Mouse (Mus musculus) liver, adult 2 months (tissue): ENCODE measurements around the gene Gabrd. TPM values are rescaled to one million over a fixed set of nuclear protein-coding genes. Genes with fewer than 3 reads are reported as not detected.
A peak's percentile ranks its signal among the peaks of the same experiment; 100 is the strongest.

Experiments used
- DNase-seq: peaks from one replicate; pipeline ENCODE4 v3.0.0-alpha.2; 2011; ENCODE audit warnings: low read depth, low spot score; ENCODE audit errors: extremely low read depth
- H3K27ac ChIP-seq: fragments of 200-500 bp; replicated peaks from 2 replicates; pipeline ENCODE4 v1.5.1; 2012; ENCODE audit warnings: low read depth, mild to moderate bottlenecking, control low read depth, inconsistent platforms, low read length; ENCODE audit not compliant: insufficient read depth
- H3K27me3 ChIP-seq: fragments of 200-500 bp; 2 replicates; pipeline ENCODE4 v1.6.1; 2012; ENCODE audit warnings: mild to moderate bottlenecking, moderate library complexity, low read length, inconsistent platforms; ENCODE audit not compliant: control insufficient read depth, insufficient read depth
- H3K36me3 ChIP-seq: fragments of 200-500 bp; 2 replicates; pipeline ENCODE4 v1.6.1; 2012; ENCODE audit warnings: low read length, inconsistent platforms; ENCODE audit not compliant: control insufficient read depth, insufficient read depth
- H3K4me1 ChIP-seq: fragments of 200-500 bp; 2 replicates; pipeline ENCODE4 v1.6.1; 2011; ENCODE audit warnings: low read length; ENCODE audit not compliant: control insufficient read depth, insufficient read depth
- H3K4me3 ChIP-seq: fragments of 200-500 bp; 2 replicates; pipeline ENCODE4 v1.5.1; 2011; ENCODE audit warnings: low read depth, mild to moderate bottlenecking, control low read depth, low read length, moderate library complexity; ENCODE audit not compliant: insufficient read depth
- H3K79me2 ChIP-seq: fragments of 200-500 bp; 2 replicates; pipeline ENCODE4 v1.6.1; 2012; ENCODE audit warnings: inconsistent platforms, mild to moderate bottlenecking, low read length, moderate library complexity; ENCODE audit not compliant: control insufficient read depth, insufficient read depth
- H3K9ac ChIP-seq: fragments of 200-500 bp; 2 replicates; pipeline ENCODE4 v1.6.1; 2012; ENCODE audit warnings: low read depth, mild to moderate bottlenecking, control low read depth, inconsistent platforms, low read length
- CTCF ChIP-seq: fragments of 200-500 bp; IDR thresholded peaks from 2 replicates; pipeline ENCODE4 v1.5.1; 2011; ENCODE audit warnings: low read depth, low read length, control low read depth
- POLR2A ChIP-seq: fragments of 200-500 bp; IDR thresholded peaks from 2 replicates; pipeline ENCODE4 v1.6.1; 2011; ENCODE audit warnings: low read length, control low read depth; ENCODE audit not compliant: insufficient read depth; ENCODE audit errors: extremely low read depth
- WGBS: fragments of 180-500 bp; shearing (Covaris S2); methylation state at CpG from one replicate; pipeline ENCODE4 v1.1.7; 2018; 5-methylcytosine and 5-hydroxymethylcytosine counted together
- polyA plus RNA-seq: library from polyadenylated mRNA; depleted of rRNA; stranded (reverse); fragments of >200 nt; gene quantifications from 2 replicates; pipeline ENCODE4 v1.2.3, GENCODE M21; 2012; rRNA removed
- total RNA-seq: library from RNA; depleted of rRNA; stranded (reverse); fragments of >200 nt; gene quantifications from 2 replicates; pipeline ENCODE4 v1.2.3, GENCODE M21; 2014; rRNA removed

The Gabrd gene
- total and polyA plus RNA-seq, 2 experiments: under 0.01 to 0.11 TPM

DNA sequence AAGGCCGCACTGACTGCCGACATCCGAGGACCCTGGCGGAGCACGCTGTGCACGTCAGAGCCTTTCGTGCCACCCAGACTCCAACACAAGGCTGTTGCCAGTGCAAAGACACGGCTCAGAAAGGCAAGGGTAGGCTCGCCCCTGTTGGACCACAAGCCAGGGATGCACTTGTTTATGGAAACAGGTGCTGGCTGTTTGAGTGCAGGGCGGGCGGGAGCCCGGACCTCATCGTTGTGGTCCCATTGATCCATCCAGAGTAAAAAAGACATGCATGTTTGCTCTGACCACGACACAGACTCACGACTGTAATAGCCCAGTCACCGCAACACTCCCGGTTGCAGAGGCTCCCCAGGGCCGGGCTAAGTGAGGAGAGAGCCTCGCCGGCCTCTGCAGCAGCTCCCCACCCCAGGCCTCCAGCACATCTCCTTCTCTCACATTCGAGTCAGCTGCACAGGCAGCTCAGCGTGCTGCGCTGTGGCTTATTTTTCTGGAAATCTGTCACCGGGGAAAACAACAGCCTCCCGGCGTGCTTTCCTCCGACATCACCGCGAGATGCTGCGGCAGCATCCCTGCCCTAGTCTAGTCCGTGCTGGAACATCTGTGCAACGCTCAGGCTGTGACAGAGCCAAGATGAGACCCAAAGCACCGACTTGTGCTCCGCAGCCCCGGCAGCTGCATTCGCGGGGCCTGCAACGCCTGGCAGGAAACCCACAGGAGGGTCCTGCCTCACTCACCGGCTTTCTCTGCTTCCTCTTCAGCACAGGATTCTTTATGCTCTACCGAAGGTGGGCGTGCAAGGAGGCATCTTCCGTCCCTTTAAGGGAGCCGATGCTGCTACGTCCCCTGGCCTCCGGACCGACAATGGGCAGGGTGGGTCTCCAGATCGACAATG, 53.0 kb downstream of the Gabrd start:
- Histone ChIP-seq H3K4me1 (no peaks in the 10 kb centered on the region), H3K36me3 (no peaks in the 10 kb centered on the region), H3K4me3 (peak overlapping the region; percentile 37; the same call in 1 of the 2 replicates), H3K27ac (no peak overlapping the region), H3K79me2 (peaks cover 11% of the 10 kb centered on the region), H3K27me3 (no peaks in the 10 kb centered on the region), H3K9ac (no peak overlapping the region)
- DNase-seq: no peak
- 58% methylated on average over 47 of the region's 47 CpGs for WGBS
- TF ChIP-seq POLR2A: no peak

DNA sequence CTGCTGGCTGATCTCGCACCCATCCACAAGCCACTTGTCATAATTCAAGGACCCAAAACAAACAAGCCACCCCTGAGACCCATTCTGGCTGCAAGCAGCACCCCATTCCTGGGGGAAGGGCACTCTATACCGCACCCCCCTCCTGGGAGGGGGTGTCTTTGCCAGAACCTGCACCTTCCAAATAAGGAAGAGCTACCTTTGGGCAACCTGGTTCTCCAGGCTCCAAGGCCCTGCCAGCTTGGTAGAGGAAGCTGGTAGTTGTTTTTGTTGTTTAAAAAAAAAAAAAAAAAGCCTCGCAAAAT, 53.7 kb downstream of the Gabrd start:
- Histone ChIP-seq H3K9ac (no peak overlapping the region), H3K27ac (no peak overlapping the region), H3K4me1 (no peaks in the 10 kb centered on the region), H3K4me3 (no peak overlapping the region), H3K36me3 (no peaks in the 10 kb centered on the region), H3K79me2 (peaks cover 11% of the 10 kb centered on the region), H3K27me3 (no peaks in the 10 kb centered on the region)
- DNase-seq: no peak
- TF ChIP-seq POLR2A (no peak), CTCF (no peak)
- WGBS: 81% methylated on average over 3 of the region's 3 CpGs

DNA sequence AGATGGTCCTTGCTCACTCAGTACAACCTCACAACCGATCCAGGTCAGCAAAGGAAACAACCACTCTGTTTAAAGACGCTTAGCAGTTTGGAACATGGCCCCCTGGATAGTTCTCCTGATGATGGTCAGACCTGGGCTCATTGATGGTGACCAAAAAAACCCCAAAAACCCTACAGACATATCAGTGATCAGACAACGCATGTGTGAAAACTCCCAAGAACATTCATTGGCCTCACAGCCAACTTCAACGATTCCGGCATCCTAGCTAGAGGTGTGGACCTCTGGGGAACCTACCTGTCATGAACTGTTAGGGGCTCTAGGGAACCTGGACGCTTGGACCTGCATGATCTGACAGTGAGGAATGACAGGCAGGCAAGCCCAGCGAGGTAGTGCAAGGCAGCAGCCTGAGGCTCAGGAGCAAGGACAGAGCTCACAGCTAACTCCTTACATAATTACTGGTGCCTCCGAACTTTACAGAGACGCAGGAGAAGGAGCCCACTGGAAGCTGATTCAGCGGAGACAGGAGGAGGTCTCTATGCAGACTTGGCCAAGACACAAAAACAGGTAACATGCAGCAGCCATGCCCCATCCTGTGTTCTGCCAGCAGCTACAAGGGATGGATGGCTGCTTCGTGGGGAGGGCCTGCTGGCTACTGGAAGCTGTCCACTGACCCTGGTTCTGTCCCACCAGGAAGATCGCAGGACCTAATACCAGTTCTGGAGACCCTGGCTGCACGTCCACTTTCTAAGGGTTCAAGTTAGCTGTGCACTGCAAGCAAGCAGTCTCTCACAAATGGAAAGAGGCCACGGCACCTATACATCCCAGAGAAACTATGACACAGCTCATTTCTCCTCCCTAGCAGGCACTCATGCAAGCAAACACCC, 54.3 kb downstream of the Gabrd start:
- peaks cover 8% of the 10 kb centered on the region for H3K79me2 ChIP-seq
- no peak overlapping the region for H3K27ac ChIP-seq
- H3K9ac ChIP-seq: no peak overlapping the region
- 91% methylated on average over 14 of the region's 14 CpGs for WGBS
- H3K4me1 ChIP-seq: no peaks in the 10 kb centered on the region
- no peak for TF ChIP-seq POLR2A
- no peak for DNase-seq
- no peaks in the 10 kb centered on the region for H3K36me3 ChIP-seq
- no peaks in the 10 kb centered on the region for H3K27me3 ChIP-seq
- H3K4me3 ChIP-seq: no peak overlapping the region

DNA sequence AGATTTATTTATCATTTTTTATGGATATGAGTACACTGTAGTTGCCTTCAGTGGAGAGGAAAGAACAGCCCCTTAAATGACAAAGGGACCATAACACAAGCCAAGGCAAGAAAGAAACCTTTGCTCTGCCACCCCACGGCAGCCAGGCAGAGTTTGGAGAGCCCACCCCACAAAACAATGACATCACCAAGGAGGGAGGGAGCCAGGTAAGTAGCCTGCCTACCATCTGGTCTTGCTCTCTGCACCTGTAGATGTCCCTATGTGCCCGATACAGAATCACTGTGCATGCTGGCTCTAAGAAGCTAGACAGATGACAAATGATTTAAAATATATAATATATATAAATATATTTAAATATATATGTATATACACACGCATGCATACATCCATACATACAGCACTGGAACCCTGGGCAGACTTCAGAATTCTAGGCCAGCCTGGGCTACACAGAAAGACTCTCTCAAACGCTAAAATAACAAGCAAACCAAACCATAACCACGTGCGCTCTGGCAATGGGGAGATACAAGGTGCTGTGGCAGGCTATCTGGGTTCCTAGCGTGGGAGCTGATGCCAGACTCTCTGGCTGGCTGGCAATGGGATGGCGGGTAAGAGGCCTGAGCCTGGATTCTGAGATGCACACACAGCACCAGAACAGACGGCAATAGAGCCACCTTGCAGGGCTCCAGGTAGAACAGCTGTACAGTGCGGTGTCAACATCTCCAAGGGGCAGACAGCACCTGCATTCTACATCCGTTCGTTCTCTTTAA, 61.4 kb downstream of the Gabrd start:
- H3K4me1 ChIP-seq: no peaks in the 10 kb centered on the region
- TF ChIP-seq CTCF (no peak), POLR2A (no peak)
- no peaks in the 10 kb centered on the region for H3K27me3 ChIP-seq
- DNase-seq: no peak
- WGBS: 91% methylated on average over 12 of the region's 12 CpGs
- no peak overlapping the region for H3K4me3 ChIP-seq
- no peak overlapping the region for H3K27ac ChIP-seq
- no peak overlapping the region for H3K9ac ChIP-seq
- H3K36me3 ChIP-seq: no peaks in the 10 kb centered on the region
- H3K79me2 ChIP-seq: peaks cover 3% of the 10 kb centered on the region; the same call in 1 of the 2 replicates

Other genes starting within 250 kb of the Gabrd start
- 4.2 and 7.5 TPM in 2 replicates for gene Ski, start 175.5 kb downstream of the Gabrd start, total RNA-seq
- 19.3 and 19.5 TPM in 2 replicates for gene Ski, start 175.5 kb downstream of the Gabrd start, polyA plus RNA-seq
- 5.4 and 7.4 TPM in 2 replicates for gene Faap20, start 148.3 kb downstream of the Gabrd start, total RNA-seq
- 28.6 and 33.8 TPM in 2 replicates for gene Faap20, start 148.3 kb downstream of the Gabrd start, polyA plus RNA-seq
- gene Prkcz, start 36.8 kb downstream of the Gabrd start, total RNA-seq: 13.8 and 18.3 TPM in 2 replicates
- 11.4 and 11.6 TPM in 2 replicates for gene Prkcz, start 36.8 kb downstream of the Gabrd start, polyA plus RNA-seq
- gene Cfap74, start 11.1 kb upstream of the Gabrd start, total RNA-seq: 0.09 and 0.27 TPM in 2 replicates
- 0.06 TPM in 2 replicates for gene Cfap74, start 11.1 kb upstream of the Gabrd start, polyA plus RNA-seq
- gene Tmem52, start 71.0 kb upstream of the Gabrd start, total RNA-seq: not detected in 2 replicates
- not detected in 2 replicates for gene Tmem52, start 71.0 kb upstream of the Gabrd start, polyA plus RNA-seq
- 26.5 and 40.1 TPM in 2 replicates for gene Gnb1, start 93.2 kb upstream of the Gabrd start, total RNA-seq
- 140 and 143 TPM in 2 replicates for gene Gnb1, start 93.2 kb upstream of the Gabrd start, polyA plus RNA-seq
- 163 and 201 TPM in 2 replicates for gene Nadk, start 164.3 kb upstream of the Gabrd start, total RNA-seq
- gene Nadk, start 164.3 kb upstream of the Gabrd start, polyA plus RNA-seq: 196 and 218 TPM in 2 replicates
- gene Slc35e2, start 203.3 kb upstream of the Gabrd start, total RNA-seq: 63.5 and 65.6 TPM in 2 replicates
- 18.5 and 19.8 TPM in 2 replicates for gene Slc35e2, start 203.3 kb upstream of the Gabrd start, polyA plus RNA-seq
- 8.5 and 11.2 TPM in 2 replicates for gene Cdk11b, start 226.7 kb upstream of the Gabrd start, total RNA-seq
- 8.8 and 10.6 TPM in 2 replicates for gene Cdk11b, start 226.7 kb upstream of the Gabrd start, polyA plus RNA-seq
- gene Gm10563, start 247.3 kb upstream of the Gabrd start, total RNA-seq: not detected in 2 replicates
- gene Gm10563, start 247.3 kb upstream of the Gabrd start, polyA plus RNA-seq: not detected in 2 replicates